Mouse (Mus musculus): ENCODE results near the gene Slc6a21. TPM values are rescaled to one million over a fixed set of nuclear protein-coding genes. Genes with fewer than 3 reads are reported as not detected.

Gene Slc6a21
- total RNA-seq, 2 experiments from 2014 or later: not detected

Other genes with a start within 250 kb of the Slc6a21 start
- 10 to 100 TPM; 23.4 to 29.4 TPM for gene Prr12, start 224.6 kb upstream of the Slc6a21 start, total RNA-seq (2021)
- gene Nosip, start 215.1 kb upstream of the Slc6a21 start, total RNA-seq (2021): 10 to 100 TPM; 30.3 to 32.1 TPM
- 1 to 10 TPM; 7.7 to 7.9 TPM for gene Prrg2, start 214.8 kb upstream of the Slc6a21 start, total RNA-seq (2021)
- gene Rcn3, start 185.3 kb upstream of the Slc6a21 start, total RNA-seq (2021): 10 to 100 TPM; 26.4 to 28.1 TPM
- 10 to 100 TPM; 77.1 to 84.5 TPM for gene Fcgrt, start 173.7 kb upstream of the Slc6a21 start, total RNA-seq (2021)
- gene Rps11, start 153.1 kb upstream of the Slc6a21 start, total RNA-seq (2021): 100 to 1,000 TPM; 567 to 587 TPM
- 100 to 1,000 TPM; 580 to 665 TPM for gene Rpl13a, start 148.8 kb upstream of the Slc6a21 start, total RNA-seq (2021)
- not detected for gene Gm45713, start 141.3 kb upstream of the Slc6a21 start, total RNA-seq (2021)
- 10 to 100 TPM in 1 of 2 experiments, 1 to 10 TPM in 1; 7.0 to 16.1 TPM for gene Flt3l, start 141.1 kb upstream of the Slc6a21 start, total RNA-seq (2021)
- gene Pih1d1, start 123.2 kb upstream of the Slc6a21 start, total RNA-seq (2021): 10 to 100 TPM; 41.8 to 43.1 TPM
- 10 to 100 TPM; 20.6 to 22.8 TPM for gene Aldh16a1, start 122.9 kb upstream of the Slc6a21 start, total RNA-seq (2021)
- 10 to 100 TPM; 19.7 to 21.0 TPM for gene Slc17a7, start 113.6 kb upstream of the Slc6a21 start, total RNA-seq (2021)
- gene Gfy, start 97.9 kb upstream of the Slc6a21 start, total RNA-seq (2021): not detected
- gene Pth2, start 96.5 kb upstream of the Slc6a21 start, total RNA-seq (2021): not detected
- not detected for gene Ccdc155, start 72.6 kb upstream of the Slc6a21 start, total RNA-seq (2021)
- gene Dkkl1, start 65.4 kb upstream of the Slc6a21 start, total RNA-seq (2021): not detected
- 10 to 100 TPM; 10.3 to 11.4 TPM for gene Tead2, start 61.8 kb upstream of the Slc6a21 start, total RNA-seq (2021)
- 1 to 10 TPM; 2.8 to 4.4 TPM for gene Cd37, start 38.4 kb upstream of the Slc6a21 start, total RNA-seq (2021)
- not detected for gene Slc6a16, start 36.4 kb upstream of the Slc6a21 start, total RNA-seq (2021)
- gene Trpm4, start 56.3 kb downstream of the Slc6a21 start, total RNA-seq (2021): 10 to 100 TPM; 24.6 to 27.4 TPM
- 100 to 1,000 TPM; 842 to 873 TPM for gene Hrc, start 57.8 kb downstream of the Slc6a21 start, total RNA-seq (2021)
- not detected for gene Ppfia3, start 89.5 kb downstream of the Slc6a21 start, total RNA-seq (2021)
- gene Lin7b, start 93.1 kb downstream of the Slc6a21 start, total RNA-seq (2021): 1 to 10 TPM; 1.3 to 1.7 TPM
- gene Snrnp70, start 118.2 kb downstream of the Slc6a21 start, total RNA-seq (2021): 10 to 100 TPM; 92.8 to 95.9 TPM
- 1 to 10 TPM; 4.5 to 5.8 TPM for gene Kcna7, start 128.1 kb downstream of the Slc6a21 start, total RNA-seq (2021)
- under 1 TPM in 1 of 2 experiments, not detected in 1; 0.30 TPM for gene Ntf5, start 136.2 kb downstream of the Slc6a21 start, total RNA-seq (2021)
- not detected for gene Lhb, start 143.3 kb downstream of the Slc6a21 start, total RNA-seq (2021)
- 100 to 1,000 TPM in 1 of 2 experiments, 10 to 100 TPM in 1; 96.0 to 102 TPM for gene Gys1, start 157.3 kb downstream of the Slc6a21 start, total RNA-seq (2021)
- gene Ruvbl2, start 160.6 kb downstream of the Slc6a21 start, total RNA-seq (2021): 10 to 100 TPM; 22.5 to 23.7 TPM
- 100 to 1,000 TPM; 246 to 262 TPM for gene Ftl1, start 182.4 kb downstream of the Slc6a21 start, total RNA-seq (2021)
- 10 to 100 TPM; 26.9 to 28.5 TPM for gene Bax, start 189.4 kb downstream of the Slc6a21 start, total RNA-seq (2021)
- gene Tulp2, start 204.4 kb downstream of the Slc6a21 start, total RNA-seq (2021): under 1 TPM in 1 of 2 experiments, not detected in 1; 0.16 TPM
- gene Gm45808, start 209.3 kb downstream of the Slc6a21 start, total RNA-seq (2021): 1 to 10 TPM; 5.4 to 5.8 TPM
- 1 to 10 TPM; 7.6 to 7.7 TPM for gene Dhdh, start 211.3 kb downstream of the Slc6a21 start, total RNA-seq (2021)
- gene Nucb1, start 232.9 kb downstream of the Slc6a21 start, total RNA-seq (2021): 100 to 1,000 TPM; 140 to 148 TPM
- 10 to 100 TPM; 32.0 to 32.9 TPM for gene Ppp1r15a, start 248.8 kb downstream of the Slc6a21 start, total RNA-seq (2021)
- 1 to 10 TPM; 2.7 to 3.2 TPM for gene Plekha4, start 248.8 kb downstream of the Slc6a21 start, total RNA-seq (2021)

All from heart, postnatal 36 days (tissue).